Mouse (Mus musculus): ENCODE measurements at regions not wholly inside any gene's neighbourhood (a gene's known extent, or its start where the extent isn't known, plus 50 kb on each side); places are given as distances from the start of the nearest gene placed in this dataset.

DNA sequence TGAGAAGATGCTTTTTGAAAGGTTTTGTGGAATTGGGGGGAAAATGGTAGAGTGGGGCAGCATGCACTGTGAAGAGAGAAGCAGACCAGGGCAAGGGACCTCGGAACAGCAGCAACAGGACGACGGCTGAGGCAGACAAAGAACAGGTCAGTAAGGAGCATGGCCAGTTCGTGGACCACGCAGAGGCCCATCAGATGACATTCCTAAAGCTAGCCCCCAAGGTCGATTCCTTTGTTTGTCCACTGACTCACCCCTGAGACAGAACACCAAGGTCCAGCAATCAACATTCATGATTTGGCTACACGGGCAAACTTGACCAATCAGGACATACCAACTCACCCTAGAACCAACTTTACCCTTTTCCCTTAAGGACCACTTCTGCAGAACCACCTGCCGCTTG, 160.0 kb downstream of the Fam76b start:
- no peak for DNase-seq

DNA sequence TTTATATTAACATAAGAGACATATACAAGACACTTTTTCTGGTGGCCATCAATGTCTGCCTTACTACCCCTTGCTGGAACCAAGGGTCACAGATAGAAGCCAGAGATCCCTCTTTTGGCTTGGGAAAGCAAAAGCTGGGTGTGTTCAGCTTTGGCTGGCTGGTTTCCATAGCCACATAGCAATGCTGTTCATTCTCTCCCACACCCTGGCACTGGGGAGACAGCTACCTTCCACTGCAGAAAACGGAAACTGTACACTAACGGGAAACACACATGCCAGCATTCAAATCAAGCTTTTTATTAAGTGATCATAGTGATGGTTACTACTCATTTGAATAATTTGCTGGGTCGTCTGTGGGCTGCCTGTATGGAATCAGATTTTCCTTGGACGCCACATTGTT, 161.4 kb downstream of the Fam76b start:
- DNase-seq = no peak

DNA sequence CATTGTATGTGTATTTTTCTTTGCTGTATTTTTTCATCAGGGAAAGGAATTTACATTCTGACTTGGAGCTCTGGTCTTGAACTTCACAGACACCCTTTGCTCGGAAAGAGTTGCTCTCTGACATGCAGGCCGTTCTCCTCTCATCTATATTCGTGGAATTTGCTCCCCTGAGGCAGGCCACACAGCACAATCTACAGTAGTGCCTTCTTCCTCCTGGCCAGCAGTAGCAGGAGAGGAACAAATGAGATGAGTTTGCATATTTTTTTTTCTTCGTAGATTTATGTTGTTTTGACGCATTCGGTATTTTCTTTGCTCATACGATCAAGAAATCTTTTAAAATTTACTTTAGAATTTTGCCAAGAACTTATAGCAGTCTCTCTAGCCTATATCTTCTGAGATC, 163.4 kb downstream of the Fam76b start:
- DNase-seq = no peak

DNA sequence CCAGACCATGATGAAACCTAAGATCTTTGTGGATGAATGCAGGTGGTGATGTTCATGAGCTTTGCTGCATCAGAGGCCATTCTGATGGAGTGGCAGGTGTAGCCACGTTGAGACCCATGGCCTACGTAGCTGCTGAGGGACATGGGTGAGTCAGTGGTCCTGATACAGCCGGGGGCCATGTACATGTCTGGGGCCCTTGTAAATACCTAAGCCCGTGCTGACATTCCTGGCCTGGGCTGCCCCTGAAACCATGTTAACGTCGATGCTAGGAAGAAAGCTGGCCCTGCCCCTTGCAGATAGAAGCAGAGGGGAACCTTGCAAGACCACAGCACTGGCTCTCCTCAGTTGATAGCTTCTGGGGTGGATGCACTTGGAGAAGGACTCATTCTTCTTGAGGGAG, 165.2 kb downstream of the Fam76b start:
- DNase-seq = no peak

DNA sequence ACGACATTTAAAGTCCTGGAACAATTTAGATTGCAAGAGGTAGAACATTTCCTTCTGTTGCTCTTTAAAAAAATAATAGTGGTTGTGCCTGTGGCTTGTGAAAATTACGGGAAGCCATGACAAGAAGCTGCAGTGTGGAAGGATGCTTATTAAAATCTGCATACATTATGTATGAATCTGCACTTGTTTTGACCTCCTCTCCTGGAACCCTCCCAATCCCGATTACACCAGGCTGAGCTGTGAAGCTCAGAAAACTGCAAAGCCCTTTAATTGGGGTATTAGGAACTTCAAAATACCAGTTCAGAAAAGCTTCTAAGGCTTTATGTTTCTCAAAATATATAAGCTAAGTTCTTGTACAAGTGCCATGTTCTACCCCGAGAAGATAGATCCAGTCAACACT, 171.8 kb downstream of the Fam76b start:
- no peak for DNase-seq

DNA sequence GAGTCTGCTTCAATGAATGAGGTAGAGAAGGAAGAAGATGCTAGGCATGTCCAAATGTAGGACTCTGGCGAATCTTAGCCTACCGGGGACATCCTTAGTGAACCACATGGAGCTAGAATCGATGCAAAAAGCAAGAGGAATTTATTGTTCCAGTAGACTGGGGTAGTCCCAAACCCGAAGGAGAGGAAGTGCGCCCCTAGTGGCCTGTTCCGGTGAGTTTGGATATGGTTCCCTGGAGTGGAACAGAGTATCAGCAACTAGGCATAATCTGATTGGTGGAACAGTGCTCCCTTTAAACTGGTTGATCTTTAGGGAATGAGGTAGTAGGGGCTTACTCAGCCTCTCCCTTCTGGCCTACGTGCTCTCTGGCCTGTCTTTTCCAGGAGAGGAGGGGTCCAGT, 174.0 kb downstream of the Fam76b start:
- DNase-seq = no peak

DNA sequence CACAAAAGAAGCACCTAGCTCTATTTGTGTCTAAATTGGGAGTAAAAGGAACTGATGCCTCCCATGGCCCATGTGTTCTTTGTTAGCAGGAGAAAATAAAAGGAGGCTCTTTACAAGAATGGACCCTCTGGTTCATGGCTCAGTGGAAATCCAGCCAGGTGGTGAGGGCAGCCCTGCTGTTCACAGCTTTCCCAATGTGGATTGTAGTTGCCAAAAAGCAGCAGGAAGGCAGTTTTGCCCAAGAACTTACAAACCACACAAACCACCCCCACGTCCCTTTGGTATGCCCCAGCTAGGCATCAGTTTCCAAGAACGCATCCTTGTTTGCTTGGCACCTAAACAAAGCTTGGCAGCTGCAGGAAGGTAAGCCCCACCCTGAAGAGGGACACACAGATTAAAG, 174.7 kb downstream of the Fam76b start:
- no peak for DNase-seq

DNA sequence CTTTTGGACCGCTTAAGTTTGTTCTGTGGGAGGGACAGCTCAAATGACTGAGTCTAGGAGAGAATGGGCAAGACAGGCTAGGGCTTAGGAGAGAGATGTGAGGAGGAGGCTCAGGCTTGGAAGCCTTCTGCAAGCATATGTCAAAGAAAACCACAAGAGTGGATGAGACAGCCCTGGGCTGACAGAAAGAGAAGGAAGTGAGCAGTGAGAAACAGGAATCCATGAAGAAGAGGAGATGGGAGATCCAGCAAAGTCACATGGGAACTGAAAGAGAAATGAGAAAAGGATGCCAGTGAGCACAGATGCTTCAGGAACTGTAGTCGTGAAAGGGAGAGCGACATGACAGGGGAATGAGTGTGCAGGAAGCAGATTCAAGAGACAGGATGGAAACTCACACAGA, 175.6 kb downstream of the Fam76b start:
- DNase-seq = no peak

DNA sequence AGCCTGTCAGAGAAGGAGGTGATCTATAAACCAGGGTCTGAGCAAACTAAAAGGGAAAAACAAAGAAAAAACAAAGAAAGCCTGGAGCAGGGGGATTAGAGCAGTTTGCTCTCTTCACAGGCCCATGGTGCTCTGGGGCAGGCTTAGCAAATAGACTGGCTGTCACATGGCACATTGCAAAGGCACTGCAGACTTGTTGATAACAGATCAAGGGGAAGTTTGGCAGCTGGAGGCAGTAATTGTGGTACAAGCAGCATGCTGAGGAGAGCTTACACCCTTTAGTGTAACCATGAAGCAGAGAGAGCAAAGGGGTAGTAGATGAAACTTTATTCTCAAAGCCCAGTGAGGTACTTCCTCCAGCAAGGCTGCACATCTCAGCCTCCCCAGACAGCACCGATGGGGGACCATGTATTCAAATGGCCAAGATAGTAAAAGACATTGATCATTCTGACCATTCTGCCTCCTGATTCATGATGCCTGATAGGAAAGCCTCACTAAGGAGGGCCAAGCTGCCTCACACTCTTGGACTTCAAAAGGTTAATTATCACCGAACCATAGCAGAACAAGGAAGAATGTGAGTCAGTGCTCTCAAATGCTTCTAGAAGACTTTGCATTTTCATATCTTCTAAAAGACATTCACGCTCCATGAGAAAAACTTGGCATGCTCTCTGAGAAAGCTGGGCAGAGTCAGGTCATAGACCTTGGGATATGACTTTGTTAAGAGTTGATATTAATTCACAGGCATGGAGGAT, 178.9 kb downstream of the Fam76b start:
- DNase-seq = no peak

DNA sequence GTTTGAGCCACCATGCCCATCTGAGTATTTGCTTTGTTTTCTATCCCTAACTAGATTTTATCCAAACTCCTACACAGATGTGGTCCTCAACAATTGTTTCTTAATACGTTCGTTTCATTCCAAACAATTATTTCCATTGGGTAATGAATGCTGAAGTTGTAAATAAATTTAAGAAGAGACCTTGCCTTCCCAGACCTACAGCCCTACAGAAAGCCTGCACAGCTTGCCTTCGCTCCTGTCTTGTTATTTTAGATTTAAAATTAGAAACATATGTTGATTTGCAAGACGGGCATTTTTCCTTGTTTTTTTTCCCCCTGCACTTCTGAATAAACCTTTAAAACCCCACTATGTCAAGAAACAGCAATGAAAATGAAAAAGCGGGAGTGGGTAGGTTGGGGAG, 181.9 kb downstream of the Fam76b start:
- DNase-seq = no peak

DNA sequence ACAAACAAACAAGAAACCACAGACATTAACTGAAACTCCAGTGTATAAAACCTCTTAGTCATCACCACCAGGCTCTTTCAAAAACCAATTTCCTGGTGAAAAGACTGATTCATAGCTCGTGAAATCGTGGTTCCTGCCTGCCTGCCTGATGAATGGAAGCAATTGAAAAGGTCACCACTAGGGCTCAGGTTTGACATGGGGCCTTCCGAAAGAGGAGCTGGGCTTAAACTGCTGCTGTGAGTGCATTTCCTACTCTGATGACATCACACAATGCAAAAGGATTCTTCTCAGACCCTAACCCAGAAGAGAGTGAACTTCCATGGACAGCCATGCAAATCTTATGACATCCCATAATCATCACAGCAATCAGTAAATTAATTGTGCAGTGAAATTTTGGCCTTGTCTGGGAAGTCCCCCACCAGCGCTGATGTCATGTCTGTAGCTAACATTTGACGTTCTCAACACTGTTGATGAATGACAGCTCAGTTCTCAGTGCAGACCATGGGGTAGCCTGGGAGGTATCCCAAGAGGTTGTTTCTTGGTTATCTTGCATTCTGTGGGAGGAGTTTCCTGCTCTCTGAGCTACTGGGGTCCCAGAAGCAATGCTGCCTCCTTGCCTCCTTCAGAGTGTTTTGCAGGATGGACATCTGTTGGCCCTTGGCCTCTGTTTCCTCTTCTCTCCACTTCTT, 182.9 kb downstream of the Fam76b start:
- DNase-seq = no peak

DNA sequence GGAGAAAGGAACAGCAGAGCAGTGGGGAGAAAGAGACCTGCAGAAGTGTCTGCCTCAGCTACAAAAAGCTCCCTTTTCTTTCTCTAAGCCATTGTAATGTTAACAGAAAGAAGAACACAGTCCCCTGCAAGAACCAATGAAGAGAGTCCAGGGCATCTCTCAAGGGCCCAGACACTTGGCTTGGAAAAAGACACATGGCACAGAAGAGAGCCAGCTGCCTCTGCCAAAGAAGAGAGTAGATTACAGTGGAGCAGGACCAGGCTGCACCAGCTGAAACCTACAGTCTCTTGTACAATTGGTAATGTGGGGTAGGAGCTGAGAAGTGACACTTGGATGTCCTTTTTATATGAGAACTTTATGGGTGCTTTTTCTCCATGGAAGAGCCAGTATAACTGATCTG, 196.7 kb downstream of the Fam76b start:
- DNase-seq = no peak

DNA sequence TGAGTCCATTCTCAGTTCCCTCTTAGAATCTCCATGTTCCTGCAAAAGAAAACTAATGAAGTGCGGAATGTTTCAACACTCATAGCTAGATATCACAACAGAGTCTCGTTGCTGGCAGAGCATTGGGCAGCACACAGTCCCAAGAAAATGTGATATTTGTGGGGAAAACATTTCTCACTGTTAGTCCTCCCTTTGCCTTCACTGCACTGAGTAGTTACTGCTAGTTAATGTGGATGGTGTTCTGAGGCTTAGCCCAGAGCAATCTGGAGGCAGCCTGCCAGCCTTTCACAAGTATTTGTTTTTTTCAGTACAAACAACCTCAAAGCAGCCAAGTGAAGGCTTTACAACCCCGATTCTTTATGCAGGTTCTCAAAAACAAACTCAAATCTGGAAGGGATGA, 197.2 kb downstream of the Fam76b start:
- DNase-seq = no peak

DNA sequence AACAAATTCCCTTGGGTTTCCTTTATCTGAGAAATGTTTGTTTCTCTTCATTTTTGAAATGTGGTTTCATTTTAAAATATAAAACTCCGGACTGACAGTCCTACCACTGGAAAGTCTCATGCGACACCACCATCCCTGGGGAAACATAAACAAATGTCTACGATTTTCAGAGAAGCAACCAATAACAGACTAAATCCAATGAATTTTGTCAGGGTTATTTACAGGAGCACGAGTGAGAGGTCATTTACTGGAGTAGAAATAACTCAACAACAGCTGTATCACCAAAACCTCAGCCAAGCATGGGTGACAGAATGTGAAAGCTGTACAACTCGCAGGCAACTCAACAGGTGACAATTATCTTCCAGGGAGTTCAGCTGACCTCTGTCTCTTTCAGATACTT, 200.5 kb downstream of the Fam76b start:
- DNase-seq = no peak

DNA sequence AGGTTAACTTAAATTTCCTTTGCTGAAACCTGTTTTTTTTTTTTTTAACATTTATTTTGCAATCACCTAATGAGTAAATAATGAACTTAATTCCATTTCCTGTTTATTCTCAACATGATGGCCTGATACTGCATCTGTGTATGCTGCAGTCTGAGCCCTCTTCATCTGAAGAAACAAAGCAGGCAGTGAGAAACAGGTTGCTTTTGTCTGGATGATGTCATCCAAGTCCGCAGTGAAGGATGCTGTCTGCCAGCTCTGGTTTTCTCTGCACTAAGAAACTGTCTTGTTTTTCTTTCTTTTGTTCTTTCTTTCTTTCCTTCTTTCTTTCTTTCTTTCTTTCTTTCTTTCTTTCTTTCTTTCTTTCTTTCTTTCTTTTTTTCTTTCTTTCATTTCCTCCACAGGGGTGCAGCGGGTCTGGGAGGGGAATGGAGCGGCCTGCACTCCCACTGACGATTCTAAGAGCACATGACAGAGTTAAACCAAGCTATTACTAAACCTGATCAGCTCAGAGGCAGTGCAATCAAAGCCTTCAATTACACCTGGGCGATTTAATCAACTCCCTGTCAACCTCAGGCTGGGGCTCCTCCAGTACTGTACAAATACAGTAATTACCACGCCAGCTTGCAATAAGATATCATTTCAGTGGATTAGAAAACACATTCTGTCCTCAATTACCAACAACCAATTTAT, 204.0 kb downstream of the Fam76b start:
- no peak for DNase-seq

DNA sequence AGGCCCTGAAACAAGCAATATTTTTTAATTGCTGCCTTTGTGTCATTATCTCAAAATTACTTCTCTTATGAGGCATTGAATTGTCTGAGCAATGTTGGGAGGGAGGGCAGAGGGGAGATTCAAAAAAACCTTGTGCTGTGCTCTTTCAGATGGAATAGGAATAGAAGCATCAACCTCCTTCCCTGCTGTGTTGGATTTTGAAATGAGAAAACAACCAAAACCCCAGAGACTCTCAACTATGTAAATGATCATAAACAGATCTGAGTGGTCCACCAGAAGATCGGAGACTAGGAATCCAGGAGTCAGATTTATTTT, 204.5 kb downstream of the Fam76b start:
- DNase-seq = no peak

DNA sequence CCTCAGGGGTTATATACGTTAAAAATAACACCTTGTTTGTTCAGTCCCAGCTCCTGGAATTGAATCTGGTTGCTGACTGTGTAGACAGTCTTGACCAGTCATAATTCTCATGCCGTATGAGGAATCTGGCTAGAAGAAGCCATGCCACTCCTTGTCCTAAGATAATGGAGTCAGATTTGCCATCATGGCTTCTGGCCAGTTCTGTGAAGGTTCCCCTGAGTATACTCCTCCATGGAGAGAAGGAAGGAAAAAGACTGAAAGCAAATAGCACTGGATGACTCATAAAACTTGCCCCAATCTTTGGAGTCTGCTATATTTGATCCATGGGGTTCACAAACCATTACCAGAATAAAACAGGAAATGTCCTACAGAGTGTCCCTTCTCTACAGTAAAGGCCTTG, 208.0 kb downstream of the Fam76b start:
- DNase-seq = no peak

DNA sequence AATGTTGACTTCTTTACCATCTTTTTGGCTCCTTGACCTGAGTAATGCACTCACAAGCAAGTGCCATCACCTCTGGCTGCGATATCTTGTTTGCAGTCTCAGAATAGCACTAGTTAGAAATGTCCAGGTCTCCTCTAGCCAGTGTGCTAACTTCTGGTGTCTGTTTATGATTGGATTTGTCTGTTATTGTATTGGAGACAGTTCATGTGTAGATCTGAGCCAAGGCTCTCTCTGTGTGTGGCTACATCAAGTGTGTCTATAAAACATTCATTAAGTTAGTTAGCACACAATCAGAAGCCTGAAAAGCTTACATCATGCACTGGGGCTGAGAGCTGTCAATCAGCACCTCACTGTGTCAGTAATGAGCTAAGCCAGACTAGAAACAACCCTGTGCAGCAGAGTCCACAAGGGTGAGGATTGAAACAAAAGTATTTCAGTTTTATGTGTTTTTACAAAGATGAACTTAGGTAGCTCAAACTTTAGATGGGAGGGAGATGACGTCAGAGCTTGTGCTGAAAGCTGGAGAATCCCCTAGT, 214.5 kb downstream of the Fam76b start:
- no peak for DNase-seq

DNA sequence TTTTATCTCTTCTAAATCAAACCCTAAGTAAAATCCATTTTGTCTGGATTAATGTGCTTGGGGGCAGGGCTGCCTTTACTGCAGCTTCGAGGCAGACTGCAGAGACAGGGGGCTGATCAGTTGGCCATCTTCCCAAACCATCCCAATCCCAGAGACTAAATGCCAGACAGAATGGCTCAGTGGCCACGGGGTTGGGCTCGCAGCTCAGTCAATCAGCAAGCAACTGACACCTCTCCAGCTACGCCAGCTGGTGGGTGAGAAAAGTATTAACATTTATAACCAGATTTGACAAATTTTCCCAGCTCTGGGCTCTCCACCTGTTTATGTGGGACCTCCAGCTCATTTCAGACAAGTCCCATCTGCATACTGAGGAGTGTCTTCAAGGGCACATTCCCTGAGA, 220.7 kb downstream of the Fam76b start:
- DNase-seq = no peak

DNA sequence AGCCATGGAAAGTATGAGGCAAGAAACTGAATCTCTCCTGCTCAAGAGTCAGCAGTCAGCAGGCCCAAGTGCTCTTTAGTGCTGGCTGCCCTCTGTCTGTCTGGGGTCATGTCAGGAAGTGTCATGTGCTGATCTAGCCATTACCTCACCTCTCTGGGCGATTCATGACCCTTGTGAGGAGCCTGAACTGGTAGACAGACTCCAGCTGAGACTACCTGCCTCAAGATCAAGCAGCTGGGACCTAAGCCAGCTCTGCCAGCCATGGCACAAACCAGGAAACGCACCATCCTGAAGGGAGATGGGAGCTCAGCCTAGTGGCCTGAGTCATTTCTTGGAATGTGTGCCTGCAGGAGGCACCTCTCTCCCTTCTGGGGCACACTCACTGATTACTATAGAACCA, 221.2 kb upstream of the Sesn3 start:
- DNase-seq = no peak

DNA sequence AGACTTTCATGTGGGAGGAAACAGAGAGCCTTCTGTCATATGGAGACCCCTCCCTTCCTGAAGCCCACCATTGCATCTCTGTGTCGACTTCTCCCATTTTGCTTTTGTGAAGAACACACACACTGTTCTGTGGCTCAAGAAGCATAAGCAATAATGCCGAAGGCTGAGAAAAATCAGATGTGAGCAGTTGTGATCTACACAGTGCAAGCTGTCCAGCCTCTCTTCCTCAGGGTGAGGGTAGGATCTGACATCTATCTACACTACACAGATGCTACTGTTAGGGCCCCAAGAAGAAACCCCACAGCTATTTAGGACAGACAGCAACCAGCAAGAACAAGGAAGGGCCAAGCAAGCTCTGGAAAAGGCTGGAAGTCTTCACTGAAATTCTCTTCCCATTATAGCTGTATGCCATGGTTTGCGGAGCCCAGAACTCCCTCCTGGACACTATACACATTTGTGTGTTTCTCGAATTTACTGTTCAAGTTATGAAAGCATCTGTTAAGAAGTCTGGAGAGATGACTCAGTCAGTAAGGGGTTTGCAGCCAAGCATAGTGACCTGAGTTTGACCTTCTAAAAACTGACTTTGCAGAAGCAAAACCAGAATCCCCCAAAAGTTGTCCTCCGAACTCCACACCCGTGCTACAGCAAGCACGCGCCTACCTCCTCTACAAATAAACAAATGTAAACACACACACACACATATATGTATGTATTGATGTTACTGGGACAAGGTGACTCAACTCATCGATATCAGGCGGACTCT, 218.3 kb upstream of the Sesn3 start:
- no peak for DNase-seq

DNA sequence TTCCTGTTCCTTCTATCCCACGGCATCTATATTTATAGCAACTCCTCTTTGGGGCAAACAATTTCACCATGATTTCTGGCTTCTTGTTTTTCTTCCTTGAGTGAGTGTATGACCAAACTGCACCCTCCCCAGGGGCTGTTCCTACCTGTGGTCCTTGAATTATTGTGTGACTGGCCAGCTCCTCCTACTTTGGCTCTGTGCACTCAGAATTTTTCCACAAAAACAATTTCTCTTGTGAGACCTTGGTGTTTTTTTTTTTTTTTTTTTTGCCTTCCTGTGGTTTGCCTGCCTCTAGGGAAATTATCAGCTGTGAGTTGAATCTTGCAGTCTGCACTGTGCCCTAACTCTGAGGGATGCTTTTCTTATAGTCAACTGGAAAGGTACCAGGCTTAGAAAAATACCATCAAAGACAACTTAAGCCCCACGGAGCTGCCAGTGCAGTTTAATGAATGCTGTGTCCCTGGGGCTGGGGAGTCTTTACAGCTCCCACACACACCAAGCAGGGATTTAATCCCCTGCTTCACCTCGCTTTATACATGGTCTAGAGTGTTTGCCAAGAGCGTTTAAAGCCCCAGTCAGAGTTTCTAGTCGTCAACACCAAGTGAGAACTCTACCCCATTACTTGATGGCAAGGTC, 216.2 kb upstream of the Sesn3 start:
- no peak for DNase-seq

DNA sequence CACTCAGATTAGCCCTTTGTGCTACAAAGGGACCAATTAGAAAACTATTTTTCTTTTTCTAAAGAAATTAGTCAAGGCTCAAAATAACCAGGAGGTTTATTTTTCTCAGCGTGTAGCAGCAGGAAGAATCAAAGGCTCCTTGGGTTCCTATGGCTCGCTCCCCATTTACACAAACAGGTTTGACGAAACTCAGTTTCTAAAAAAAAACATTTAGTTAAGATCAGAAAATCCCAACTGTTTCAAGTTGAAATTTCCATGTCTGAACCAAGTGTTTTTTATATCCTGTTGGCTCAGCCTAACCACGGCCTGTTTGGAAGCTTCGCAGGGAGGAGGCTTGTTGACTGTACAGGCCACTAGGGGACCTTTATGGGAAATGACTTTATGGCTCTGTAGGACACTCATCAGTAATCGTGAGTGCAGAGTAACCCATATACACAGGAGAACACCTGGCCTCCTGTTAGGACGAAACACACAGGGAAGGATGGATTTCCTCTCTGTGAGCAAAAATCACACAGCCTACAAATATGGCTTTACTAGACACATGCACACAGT, 215.6 kb upstream of the Sesn3 start:
- DNase-seq = peak; percentile 18
